Mouse (Mus musculus): ENCODE measurements around the gene Hk3.

The Hk3 gene

DNA sequence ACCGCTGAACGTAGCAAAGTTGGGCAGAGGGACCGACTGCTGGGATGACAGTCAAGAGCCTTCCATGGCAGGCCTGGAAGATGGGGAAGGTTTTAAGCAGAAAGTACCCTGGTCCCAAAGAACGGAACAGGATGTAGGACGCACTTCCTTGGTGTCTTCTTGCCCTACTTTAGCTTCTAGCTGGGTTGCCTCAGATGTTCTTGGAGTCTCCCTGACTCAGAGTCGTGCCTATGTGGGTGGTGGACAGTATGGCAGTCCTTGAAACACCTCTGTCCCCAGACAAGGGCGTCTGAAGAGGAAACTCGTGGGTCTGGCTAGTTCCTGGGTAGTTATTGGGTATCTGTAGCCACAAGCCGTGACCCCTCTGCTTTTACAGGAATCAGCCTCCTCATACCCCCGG lies 19.1 kb downstream of the Hk3 start:
- DNase-seq (ENCODE audit: low spot score in 2 of 2) = no peak

DNA sequence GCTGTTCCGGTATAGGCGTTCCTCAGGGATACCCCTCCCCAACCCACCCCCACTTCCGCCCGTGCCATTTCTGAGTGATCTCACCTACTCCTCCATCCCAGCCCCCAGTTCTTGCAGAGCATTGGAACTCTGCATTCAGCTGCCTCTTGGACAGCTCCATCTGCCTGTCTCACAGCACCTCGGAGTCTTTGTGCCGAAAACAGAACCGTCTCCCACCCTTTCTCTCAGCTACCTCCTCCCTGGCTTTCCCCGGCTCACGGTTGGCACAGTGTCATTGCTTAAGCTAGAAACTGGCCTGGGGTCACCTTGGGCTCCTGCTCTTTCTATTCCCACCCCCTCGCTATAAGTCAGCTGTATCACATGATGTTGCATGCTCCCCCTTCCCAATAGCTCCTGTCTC lies 20.8 kb downstream of the Hk3 start:
- no peak for DNase-seq (ENCODE audit: low spot score in 2 of 2)

DNA sequence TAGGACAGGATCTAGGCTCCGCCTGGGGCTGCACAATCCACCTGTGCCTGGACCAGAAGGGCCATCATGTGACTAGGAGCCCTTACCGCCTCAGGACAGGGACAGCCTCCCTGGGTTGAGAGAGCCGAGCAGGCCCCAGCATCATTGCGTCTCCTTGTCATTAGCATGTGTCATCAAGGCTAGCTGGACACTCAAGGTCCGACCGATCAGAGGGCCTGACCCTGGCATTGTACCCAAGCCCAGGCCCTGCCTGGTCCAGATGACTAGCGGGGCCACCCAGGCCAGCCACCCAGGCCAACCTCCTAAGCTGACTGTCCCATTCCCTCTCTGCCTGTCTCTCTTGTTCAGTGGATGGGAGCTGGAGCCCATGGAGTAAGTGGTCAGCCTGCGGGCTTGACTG lies 23.6 kb downstream of the Hk3 start:
- no peak for DNase-seq (ENCODE audit: low spot score in 2 of 2)

DNA sequence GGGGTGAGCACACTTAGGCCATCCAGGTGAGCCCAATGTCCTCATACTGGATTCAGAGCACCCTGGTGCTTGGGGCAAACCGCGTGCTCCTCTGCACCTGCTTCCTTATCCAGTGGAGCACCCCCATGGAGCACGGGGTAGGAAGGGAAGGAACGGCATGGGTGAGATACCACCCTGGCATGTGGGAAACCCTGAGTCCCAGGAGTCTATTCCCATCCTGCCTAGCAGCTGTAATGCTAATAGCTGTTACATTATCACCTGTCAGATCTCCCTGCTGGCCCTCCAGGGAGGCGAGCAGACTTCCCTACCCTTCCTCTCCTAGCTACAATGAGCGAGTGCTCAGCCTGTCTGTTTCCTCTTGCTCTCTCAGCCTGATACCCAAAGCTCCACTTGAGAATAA lies 26.0 kb downstream of the Hk3 start:
- DNase-seq (ENCODE audit: low spot score in 2 of 2) = no peak

DNA sequence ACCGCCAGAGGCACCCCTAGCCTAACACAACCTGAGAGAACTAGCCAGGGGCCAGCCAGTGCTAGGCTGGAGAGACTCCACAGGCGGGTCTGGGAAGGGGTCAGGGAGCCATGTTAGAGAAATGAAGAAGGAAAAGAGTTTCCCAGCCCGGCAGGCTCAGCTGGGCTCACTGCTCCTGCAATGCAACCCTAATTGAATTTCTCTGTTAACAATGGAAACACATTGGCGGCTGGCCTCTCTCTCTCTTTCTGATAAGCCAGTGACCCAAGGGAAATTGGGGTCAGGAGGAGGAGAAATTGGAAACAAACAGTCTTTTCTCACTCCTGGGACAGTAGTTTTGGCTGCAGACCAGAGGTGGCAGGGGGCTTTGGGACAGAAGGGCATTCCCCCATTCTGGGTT lies 26.6 kb downstream of the Hk3 start:
- no peak for DNase-seq (ENCODE audit: low spot score in 2 of 2)

DNA sequence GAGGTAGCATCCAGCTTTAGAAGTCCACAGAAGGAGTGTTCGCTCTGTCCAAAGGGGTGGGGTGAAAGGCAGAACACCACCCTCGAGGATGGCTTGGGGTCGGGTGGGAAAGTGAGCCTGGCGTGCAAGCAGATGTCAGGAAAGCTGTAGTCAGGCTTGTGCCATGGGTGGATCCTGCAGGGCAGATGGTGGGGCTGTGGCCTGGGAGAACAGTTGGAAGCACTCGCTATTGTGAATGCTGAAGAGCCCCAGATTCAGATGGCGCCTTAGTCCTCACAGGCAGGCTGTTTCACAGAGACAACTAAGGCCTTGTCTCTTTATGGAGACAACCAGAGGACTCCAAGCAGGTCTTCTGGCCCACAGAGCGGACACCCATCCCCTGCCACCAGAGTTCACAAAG lies 29.0 kb downstream of the Hk3 start:
- DNase-seq (ENCODE audit: low spot score in 2 of 2) = no peak

DNA sequence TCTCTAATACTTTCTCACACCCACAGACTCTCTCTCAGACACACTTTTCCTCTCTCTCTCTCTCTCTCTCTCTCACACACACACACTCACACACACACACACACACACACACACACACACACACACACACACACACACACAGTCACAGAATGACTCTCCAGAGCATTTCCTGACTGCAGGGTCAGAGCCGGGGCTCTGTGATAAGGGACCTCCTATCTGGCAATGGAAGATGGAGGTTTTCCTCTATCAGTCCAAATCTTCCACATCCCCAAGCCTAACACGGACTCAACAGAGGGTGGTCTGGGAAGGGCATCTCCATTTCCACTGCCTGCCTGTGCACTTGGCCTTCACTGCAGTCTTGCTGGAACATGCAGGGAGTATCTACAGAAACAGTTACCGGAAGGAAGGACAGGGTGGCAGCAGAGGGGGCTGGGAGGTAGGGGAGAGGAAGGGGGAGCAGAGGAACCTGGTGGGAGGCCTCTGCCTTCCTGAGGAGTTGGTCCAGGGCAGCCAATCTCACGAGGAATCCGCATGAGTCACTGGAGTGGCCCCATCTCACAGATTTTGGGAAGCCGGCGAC lies 32.9 kb downstream of the Hk3 start:
- DNase-seq (ENCODE audit: low spot score in 2 of 2) = no peak

DNA sequence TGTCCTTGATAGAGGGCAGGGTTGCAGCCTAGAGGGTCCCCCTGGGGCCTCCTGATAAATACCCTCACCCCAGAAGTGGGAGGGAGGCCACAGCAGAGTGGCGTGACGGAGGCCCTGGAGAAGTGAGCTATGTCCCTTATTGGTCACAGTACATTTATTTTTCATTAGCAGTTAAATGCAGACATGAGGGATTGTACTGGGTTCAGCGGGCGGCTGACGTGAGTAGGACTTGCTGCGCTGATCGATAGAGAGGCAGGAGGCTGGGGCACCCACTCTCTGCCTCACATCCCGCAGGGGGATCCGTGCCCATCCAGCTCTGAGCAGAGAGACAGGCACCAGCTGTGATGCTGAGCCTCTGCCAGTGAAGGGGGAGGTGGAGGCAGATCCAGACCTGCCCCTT lies 33.8 kb downstream of the Hk3 start:
- no peak for DNase-seq (ENCODE audit: low spot score in 2 of 2)

DNA sequence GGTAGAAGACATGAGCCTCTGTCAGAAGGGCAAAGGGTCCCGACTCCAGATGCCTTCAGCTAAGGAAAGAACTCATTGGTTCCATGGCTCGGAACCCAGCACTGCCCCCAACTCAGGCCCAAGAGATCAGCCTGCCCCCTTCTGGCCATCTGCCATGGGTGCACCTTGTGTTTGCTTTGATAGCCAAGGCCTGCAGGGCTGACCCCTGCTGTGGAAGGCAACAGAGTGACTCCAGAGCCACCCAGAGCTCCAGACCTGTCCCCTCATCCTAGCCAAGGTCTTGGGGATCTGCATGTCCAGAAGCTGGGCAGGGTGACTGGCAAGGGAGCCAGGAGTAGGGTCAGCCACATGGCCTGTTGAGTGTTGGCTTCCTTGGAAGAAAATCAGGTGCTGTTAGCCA lies 37.6 kb downstream of the Hk3 start:
- DNase-seq (ENCODE audit: low spot score in 2 of 2) = no peak

DNA sequence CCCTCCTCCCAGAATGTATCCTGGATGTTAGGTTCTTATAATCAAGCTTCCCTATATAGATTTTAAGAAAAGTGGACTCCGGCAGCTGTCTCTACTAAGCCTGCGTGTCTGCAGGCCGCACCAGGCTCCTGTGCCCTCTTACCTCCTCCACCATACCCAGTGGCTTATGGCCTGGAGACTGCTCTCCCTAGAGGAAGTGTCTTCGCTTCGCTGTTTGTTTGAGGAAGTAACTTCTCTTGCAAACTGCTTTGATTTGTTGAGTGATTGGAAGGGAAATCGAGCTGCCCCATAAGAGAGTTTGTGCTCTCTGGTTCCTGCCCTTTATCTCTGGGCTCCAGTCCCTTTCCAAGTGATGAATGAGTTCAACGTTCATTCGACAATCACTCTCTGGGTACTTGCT lies 38.2 kb downstream of the Hk3 start:
- DNase-seq (ENCODE audit: low spot score in 2 of 2) = no peak

DNA sequence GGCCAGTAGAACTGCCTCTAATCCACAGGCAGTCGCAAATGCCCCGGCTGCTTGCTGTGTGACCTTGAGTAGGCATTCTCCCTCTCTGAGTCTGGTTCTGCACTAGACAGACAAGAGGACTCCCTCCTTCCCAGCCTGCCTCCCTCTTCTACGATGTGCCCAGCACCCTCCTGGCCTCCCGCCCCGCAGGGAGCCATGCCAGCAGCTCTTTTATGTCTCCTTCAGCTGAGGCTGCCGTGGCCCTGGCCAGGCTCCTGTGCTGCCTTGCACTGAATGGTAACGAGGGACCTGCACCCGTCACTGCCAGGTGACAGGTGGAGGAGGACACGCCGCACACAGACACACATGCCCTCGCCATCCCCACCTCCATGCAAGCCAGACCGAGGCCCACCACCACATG lies 40.2 kb downstream of the Hk3 start:
- DNase-seq (ENCODE audit: low spot score in 2 of 2) = no peak

DNA sequence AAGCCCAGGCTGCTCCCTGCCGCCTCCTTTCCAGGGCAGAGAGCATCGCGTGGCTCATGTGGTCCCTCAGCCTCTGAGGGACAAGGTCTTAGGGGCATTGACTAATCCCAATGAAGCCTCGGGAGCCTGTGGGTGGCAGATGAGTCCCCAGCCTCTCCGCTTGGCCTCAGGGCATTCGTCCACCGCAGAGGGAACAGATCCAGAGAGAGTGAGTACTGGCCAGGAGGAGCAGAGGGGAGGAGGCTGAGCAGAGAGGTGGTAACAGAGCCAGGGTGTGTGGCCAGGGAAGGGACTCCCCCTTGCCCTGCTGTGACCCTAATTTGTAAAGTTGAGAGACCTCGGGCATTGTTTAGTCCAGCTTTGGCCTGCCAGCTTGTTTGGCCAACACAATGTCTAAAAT lies 42.4 kb downstream of the Hk3 start:
- DNase-seq (ENCODE audit: low spot score in 2 of 2) = no peak

DNA sequence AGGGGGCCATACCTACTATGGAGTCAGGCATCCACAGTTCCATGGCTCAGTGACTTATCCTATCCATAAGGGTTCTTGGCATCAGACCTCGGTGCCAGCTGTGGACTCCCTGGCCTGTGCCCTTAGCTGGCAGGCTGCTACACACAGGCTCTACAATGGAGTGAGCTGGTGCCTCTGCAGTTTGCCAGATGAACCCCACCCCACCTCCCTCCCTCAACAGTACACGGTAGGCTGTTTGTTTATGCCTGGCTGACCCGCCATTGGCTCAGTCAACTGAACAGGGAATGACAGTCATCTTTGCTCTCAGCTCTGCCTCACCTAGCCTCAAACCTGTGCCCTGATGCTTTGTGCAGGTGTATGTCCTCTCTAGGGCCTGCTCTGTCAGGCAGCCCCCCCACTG lies 45.6 kb downstream of the Hk3 start:
- DNase-seq (ENCODE audit: low spot score in 2 of 2) = no peak

DNA sequence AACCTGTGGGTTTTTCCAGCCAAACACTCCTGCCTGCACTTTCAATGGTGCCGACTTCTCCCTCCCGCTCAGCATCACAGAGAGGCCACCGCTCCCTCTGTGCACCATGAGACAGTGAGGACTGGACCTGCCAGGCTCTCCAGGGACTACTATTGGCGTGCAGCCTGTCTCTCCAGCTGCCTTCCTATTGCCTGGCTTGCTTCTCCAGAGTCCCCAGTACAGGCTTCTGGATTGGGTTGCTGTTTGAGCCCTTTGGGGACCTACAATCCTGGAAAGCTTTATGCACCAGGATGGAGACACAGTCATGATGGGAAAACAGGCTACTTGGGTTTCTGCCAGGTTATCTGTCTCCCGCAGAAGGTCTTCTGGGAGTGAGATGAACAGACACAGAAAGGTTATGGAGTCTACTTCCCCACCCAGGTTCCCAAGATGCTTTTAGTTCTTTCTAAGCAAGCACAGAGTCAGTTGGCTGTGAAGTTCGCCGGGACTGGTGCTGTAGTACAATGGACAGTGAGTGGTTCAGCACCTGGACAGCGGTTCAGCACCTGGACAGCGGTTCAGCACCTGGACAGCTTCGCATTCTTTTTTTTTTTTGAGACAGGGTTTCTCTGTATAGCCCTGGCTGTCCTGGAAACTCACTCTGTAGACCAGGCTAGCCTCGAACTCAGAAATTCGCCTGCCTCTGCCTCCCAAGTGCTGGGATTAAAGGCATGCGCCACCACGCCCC lies 50.5 kb downstream of the Hk3 start:
- DNase-seq (ENCODE audit: low spot score in 2 of 2) = peak in 1 of 2 experiments; percentile 25

DNA sequence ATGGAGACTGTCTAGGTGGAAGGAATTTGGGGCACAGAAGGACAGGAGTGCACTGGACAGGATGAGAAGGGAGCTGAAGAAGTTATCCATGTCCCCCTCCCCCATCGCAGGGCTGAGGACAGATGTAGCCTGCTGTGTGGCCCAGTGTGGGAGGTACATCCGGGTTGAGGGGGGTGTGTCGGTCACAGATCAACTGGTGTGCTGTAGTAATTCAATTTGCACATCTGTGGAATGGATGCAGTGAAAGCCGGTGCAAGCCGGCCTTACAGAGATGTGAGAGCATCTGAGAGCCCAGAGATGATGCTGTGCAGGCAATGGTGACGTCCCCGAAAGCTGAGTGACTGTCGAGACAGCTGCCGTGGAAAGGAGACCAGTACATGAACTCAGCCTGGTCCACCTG lies 51.7 kb downstream of the Hk3 start:
- no peak for DNase-seq (ENCODE audit: low spot score in 2 of 2)

DNA sequence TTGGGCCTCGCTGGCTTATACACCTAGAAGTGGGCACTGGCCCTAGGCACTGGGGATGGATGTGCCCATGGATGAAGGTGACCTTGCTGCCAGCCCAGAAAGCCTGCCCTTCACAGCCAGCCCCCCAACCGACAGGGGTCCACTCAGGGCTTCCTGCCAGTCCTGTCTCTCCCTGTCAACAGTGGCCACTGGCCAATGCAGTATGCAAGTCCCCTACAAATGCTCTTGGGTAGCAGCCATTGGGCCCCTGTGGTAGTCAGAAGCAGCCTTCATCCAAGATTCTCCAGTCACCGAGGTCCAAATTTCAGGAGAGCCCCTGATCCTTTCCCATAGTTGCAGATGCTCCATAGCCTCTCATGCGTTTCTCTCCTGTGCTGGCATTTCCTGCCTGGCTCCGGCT lies 52.5 kb downstream of the Hk3 start:
- no peak for DNase-seq (ENCODE audit: low spot score in 2 of 2)

DNA sequence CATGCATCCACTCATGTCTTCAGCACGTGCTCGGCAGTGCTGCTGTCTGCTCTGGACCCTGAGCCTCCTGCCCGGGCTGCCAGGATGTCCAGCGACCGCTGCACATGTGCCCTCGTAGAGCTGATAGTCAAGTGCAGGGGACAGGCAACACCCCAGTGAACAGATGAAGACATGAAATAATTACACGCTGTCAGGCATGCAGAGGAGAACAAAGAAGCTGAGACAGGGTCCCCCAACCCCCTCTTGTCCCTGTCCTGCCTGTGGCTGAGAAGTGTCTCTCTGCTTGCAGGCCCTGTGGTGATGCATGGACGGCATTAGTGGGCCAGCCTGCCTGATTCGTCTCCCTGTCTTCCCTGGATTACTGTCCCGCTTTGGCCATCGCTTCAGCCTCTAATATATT lies 53.7 kb downstream of the Hk3 start:
- DNase-seq (ENCODE audit: low spot score in 2 of 2) = no peak

DNA sequence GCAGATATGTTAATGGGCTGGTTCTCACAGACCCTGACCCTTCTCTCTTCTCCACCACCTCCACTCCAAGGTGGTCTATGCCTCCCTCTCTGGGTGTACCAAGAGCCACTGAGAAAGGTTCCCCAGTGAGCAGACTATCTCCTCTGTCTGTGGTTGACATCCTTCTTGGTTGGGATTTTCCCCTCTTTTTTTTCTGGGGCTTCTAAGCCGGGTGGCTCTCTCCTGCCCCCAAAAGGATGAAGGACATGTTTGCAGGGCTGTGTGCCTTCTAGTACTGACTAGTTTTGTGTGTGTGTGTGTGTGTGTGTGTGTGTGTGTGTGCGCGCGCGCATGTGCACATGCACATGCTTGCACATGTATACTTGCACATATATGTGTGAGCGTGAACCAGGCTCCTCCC lies 55.9 kb downstream of the Hk3 start:
- DNase-seq (ENCODE audit: low spot score in 2 of 2) = no peak

DNA sequence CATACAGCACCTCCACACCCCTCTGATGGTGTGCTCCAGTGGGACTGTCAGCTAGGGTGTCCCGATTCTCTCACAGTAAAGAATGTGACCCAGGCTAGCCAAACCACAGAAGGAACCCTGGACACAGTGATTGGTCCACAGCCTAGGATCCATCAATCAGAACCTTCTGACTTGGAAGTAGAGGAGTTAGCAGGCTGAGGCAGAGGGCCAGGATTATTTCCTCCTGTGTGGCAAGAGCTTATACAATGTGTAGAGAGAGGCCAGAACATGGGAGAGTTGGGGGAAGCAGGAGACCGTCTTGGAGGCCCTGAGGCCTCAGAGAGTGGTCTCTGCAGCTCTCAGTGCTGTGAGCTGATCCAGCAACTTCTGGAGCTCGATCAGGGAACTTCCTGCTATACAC lies 60.7 kb downstream of the Hk3 start:
- no peak for DNase-seq (ENCODE audit: low spot score in 2 of 2)

DNA sequence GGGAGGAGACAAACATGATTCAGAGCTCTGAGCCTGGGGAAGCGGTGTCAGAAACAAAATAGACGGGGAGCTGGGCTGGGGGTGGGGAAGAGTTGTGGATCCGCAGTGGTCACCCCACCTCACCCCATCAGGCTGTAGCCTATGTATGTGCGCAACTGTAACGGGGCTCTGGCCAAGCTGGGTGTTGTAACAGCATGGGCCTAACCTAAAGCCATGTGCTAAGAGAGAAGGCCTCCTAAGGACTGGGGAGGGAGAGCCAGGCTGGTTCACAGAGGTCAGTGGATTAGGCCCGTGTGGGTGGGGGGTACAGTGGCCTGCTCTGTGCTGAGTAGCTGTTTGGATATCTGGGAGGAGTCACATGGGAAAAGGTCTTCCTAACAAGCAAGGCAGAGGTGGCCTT lies 61.3 kb downstream of the Hk3 start:
- no peak for DNase-seq (ENCODE audit: low spot score in 2 of 2)

DNA sequence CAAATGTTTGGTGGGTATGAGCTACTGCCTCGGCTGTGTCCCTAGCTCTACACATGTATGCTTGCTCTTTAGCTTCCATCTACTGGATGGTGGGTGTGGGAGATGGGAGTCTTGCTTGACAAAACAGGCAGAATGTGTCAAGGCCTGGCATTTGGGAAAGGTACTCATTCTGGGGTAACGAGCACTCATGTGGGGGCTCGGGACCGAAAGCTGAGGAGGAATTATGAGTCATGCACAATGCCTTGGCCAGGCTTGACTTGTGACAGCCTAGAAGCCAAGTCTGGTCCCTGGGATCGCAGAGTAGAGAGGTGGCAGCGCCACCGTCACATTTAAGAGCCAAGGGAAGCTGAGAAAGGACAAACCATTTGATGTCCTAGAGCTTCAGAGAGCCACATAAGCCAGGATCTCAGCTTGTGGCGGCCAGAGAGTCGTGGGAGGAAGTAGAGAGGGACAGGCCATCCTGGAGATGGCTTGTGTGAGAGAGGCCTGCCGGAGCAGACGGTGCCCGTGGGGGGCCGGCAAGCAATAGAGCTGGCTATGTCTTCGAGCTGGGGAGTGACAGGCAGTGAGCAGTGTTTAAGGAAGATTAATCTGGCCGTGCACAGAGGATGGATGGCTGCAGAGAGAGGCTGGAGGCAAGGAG lies 62.0 kb downstream of the Hk3 start:
- DNase-seq (ENCODE audit: low spot score in 2 of 2) = no peak

DNA sequence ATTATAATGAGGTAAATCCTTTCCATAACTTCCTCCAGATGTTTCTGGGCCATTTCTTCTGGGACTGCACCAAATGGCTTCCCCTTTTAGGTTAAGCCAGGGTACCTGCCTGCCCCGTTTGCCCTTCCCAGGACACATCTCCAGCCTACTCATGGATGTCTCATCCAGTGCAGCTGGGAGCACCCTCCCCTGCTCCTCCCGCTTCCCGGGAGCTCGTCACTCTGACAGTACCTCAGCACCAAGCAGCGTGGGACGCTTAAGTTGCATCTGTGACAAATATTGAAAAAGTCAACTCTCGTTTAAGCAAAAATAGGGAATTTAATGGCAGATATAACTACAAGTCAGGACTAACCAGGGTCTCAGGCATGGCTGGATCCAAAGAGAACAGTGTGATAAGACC lies 63.9 kb downstream of the Hk3 start:
- no peak for DNase-seq (ENCODE audit: low spot score in 2 of 2)
